Mouse (Mus musculus) CH12F3 (cell line): ENCODE data around the gene Sumo1.
"Not testable (repeated sequence)": the region's sequence is repeated elsewhere in the genome, so short reads cannot be mapped to it uniquely, and the experiment has no call there.

ENCODE experiments used
- in situ Hi-C: fragments of 300-500 bp; cut with MboI; formaldehyde crosslinking; loops from 2 replicates; pipeline ENCODE4 v1.14.3; 2020; ENCODE audit warnings: low sequenced_read_pairs

Gene Sumo1

DNA sequence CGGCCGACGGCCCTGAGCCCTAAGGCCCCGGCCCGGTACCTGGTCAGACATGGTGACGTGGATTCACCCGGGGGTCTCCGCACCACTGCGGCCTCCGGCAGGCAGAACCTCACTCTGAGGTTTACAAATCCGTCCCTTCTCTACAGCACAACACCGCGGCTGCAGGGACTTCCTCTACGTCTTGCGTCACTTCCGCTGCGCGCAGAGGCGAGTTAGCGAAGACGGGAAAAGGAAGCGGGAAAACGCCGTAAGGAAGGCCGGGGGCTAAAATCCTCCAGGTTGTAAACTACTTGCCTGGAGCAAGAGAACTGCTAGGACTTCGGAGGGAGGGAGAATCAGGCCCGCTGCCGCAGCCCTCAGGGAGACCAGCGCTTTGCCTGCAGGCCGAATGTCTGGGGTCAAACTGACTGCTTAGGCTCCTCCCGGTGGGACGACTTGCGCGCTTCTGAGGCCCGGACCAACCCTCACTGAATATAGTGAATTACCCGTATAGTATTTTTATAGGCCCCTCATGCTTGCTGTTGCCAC, at the start of gene Sumo1:
Gene Sumo1 (minus strand): TSS at position 194 of the 528 bp plus-strand sequence.
- in situ Hi-C loops = no loop called here

- in situ Hi-C loops = no loop called here
Measured at GRCm38 (mm10) chr1:59719900-59720299, 49.3 kb upstream of the Sumo1 start.

DNA sequence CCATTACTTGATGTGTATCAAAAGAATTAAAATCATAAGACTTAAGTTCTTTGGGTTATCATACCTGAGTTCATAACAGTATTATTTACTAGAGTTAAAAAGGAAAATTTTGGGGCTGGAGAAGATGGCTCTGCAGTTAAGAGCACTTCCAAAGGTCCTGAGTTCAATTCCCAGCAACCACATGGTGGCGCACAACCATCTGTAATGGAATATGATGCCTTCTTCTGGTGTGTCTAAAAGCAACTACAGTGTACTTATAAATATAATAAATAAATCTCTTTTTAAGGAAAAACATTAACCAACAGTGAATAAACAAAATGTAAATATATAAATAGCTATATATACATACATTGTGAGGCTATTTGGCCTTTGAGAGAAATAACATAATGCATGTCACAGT, 31.1 kb upstream of the Sumo1 start:
- in situ Hi-C loops = no loop called here

DNA sequence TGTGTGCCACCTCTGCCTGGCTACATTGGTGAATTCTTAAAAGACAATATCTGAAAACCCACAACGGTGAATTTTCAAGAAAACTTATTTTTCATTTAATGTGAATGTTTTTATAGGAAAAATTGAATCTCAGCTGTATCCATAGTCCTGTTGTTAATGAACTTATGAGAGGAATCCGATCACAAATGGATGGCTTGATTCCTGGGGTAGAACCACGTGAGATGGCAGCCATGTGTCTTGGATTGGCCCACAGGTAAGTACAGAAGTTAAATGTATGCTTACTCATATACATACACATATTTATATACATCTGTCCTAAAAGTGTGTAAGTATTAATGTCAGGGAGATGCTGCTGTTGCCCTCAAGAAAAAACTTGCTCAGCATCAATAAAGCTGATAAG, 27.6 kb upstream of the Sumo1 start:
- in situ Hi-C loops = no loop called here

DNA sequence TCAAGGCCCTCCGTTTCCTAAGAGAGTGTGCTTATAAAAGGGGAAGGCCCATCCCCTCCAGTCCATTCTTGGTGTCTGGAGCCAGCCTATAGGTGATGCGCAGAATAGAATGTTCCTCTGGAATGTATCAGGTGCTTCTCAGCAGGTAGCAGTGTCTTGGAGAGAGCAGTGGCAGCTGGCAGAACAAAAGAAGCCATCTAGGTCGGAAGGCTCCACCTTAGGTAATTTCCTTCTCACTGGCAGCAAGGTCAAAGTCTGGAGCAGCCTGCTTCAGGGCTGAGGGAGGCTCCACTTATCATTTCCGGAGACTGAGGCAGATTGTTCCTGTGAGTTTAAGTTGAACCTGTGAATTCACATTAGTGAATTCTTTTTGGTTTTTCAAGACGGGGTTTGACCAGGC, 27.1 kb upstream of the Sumo1 start:
- in situ Hi-C loops = no loop called here

- in situ Hi-C loops = no loop called here
Measured at GRCm38 (mm10) chr1:59690467-59690866, 19.8 kb upstream of the Sumo1 start.

- in situ Hi-C loops = no loop called here
Measured at GRCm38 (mm10) chr1:59687493-59687892, 16.9 kb upstream of the Sumo1 start.

GRCm38 (mm10) chr1:59684819-59685755, 14.5 kb upstream of the Sumo1 start, which contains the start of gene Nop58:
Nop58 (plus strand) TSS chr1:59684971.
- in situ Hi-C loops = no loop called here

DNA sequence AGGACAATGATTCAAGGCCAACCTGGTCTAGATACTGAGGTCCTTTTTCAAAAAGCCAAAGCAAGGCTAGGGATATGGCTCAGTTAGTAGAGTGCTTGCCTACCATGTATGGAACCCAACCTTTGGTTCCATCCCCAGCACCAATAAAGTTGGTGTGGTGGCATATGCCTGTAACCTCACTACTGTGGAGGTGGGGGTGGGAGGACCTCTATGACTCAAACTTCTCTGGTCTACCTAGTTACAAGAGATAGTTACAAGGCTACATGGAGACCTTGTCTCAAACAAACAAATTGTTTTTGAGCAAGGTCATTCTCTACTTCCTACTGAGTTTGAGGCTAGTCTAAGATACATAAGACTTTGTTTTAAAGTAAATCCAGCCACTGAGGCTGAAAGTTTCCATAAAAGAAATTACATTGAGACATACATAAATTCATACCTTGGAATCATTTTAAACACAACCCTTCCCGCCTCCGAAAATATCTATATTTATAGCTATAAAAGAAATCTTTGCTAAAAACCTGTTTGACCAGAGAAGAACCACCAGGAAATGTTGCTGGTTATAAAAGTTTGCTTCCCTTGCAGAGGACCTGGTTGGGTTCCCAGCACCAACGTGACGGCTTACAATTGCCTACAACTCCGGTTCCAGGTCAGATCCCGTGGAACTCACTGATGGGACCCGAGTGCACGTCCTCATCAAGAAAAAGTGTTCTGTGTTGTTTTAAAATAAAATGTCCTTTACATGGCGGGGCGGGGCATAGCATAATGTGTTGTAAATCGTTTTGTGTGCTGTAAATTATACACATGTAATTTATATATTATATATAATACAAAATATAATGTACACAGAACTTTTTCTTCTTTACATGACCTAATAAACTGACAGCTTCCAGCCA, 13.5 kb upstream of the Sumo1 start:
- in situ Hi-C loops = no loop called here

DNA sequence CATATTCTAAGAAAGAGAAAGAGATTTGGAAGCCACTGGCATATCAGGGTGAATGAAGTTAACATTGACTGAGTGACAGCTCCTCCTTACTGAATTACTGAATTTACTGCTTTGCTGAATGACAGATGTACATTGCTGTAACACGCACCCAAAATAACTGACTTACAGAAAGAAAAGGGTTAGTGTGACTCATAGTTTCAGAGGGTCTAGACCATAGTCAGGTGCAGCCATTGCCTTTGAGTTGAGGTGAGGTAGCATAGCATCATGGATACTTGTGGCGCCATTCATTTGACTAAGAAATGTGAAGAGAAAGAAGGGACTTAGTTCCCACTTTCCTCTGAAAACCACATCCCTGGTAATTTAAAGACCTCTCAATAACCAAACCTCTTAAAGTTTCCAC, 3.0 kb upstream of the Sumo1 start:
- in situ Hi-C loops = no loop called here

GRCm38 (mm10) chr1:59669962-59670630, 538 bp downstream of the Sumo1 start:
- in situ Hi-C loops = no loop called here

DNA sequence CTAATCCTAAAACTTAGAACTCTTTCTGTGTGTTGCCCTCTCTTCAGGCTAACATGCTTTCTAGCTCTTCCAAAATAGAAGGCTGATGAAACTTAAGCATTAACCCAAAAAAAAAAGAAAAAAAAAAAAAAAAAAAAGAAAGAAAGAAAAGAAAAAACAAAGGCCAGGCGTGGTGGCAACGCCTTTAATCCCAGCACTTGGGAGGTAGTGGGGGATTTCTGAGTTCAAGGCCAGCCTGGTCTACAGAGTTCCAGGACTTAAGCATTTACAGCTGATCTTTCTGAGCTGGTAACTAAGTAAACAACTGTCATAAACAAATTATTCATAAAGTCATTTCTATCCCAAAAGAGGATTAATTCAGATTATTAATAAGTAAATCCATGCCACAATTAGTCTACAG, 1.8 kb downstream of the Sumo1 start:
- in situ Hi-C loops = no loop called here

GRCm38 (mm10) chr1:59663456-59664135, 7.0 kb downstream of the Sumo1 start:
- in situ Hi-C loops = no loop called here

DNA sequence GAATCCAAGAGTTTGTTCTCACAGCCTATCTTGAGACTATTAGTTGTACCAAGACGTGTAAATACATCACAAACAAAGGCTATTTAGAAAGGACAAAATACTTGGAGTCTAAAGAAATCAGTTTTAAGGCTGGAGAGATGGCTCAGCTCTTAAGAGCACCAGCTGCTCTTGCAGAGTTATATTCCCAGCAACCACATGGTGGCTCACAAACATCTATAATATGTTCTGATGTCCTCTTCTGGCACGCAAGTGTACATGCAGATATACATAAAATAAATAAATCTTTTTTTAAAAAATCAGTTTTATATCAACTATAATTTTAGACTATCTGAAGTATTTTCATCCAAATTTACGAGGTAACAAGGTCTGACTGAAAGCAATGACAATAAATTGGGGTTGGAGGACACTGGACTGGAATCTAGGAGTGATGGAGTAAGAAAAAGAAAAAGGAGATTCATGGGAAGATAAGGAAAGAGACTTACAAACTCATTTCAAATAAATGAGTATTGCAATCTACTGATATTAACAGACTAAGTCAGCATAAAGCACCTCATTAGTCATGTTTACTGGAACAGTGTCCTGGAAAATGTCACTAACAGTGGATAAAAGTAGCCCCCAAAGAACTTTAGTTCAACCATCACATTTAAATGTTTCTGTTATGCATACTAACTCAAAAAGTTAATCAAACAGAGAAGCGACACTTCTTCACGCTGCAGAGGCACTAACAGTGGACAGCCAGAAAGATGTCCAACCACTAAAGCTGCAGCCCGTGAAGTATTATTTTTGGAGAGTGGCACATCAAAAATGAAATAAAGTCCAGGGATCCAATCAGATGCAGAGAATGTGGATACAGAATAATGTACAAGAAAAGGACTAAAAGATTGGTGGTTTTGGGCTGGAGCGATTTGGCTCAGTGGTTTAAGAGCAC, 14.1 kb downstream of the Sumo1 start:
- in situ Hi-C loops = no loop called here

DNA sequence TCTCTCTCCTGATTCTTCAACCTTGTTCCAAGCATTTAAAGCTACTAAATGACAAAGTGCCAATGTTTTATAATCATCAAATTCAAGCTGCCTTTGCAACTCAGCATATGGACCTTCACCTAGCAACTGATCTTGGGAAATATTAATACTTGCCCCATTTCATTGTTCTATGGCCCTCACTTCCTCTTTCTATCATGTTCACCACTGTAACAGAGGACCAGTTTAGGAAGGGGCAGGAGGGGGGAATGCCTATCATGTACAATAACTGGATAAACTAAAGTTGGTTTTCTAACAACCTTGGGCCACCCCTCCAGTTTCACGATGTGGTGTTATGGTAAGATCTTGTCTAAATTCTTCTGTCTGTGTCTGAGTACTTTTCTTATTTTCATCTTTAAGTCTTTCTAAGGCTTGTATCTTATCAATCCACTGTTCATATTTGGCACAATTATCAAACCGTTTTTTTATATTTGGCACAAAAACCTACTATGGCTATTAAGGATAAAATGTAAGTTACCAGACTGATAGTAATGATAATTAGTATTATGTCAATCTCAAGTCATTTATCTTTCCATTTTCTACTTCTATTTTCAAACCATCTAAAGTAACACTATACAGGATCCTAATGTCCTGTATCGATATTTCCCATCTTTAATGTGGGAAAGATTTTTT, 17.3 kb downstream of the Sumo1 start:
- in situ Hi-C loops = no loop called here

DNA sequence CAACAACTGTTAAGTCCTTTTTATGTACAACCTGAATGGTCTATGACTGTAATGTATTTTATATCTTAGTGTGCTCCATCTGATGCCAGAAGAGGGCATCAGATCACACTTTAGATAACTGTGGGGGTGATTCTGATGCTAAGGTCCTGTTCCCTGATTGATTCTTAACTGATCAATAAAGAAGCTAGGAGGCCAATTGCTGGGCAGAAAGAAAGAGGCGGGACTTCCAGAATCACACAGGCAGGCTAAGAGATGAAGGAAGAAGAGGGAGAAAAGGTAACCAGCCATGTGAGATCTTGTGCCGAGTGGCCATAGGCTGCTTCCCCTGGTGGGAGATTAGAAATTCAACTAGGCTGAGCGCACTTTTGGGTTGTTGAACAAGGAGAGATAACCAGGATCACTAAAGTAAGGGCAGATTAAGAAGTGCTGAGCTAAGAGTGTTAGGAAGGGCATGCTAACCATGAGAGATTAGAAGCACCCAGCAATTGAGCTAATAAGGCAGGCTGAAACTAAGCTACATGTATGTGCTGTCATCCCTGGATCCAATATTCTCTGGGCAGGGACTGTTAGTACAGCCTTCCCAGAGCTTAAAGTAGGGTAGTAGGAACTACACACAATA, 19.3 kb downstream of the Sumo1 start:
- in situ Hi-C loops = no loop called here

GRCm38 (mm10) chr1:59646502-59646901, 24.1 kb downstream of the Sumo1 start:
- in situ Hi-C loops = not testable (repeated sequence)

DNA sequence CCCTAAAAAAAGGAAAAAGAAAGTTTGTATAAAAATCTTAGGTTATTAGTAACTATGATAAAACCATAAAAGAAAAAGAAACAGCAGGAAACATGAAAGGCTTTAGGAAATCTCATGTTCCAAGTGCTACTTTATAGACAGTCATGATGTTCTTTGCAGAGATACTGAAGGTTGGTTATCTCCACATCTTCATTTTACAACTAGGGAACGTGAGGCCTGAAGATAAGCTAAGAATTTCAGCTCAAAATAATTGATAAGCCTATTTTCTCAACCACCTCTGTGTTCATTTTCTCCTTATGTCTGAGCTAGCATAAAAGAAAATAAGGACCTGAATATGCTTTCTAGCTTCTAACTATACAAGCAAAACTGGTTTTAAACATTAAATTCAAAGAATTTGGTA, 28.1 kb downstream of the Sumo1 start:
- in situ Hi-C loops = no loop called here
